Mouse (Mus musculus): ENCODE measurements around the gene Pik3c2a. TPM values are rescaled to one million over a fixed set of nuclear protein-coding genes. Genes with fewer than 3 reads are reported as not detected.

The Pik3c2a gene
- total and polyA plus RNA-seq, 3 experiments: 2.5 to 16.3 (median 13.4) TPM

DNA sequence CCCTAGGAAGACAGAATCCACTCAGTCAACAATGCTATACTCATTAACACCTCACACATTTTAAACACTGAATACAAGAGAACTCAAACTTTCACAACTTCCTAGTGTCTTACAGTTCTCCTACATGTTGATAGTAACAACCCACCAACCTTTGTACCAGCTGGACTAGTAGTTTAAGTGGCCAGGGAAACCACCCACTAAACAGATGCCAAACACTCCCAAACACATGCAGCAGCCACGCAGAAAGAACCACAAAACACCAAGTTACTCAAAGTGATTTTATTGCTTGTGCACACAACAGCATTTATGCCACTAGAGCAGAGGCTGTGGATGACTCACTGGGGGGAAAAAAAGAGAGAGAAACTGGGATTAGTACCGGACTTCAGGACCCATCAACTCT is 112.0 kb downstream of the Pik3c2a start:
- no peak for DNase-seq
- peaks cover 17% of the 10 kb centered on the region for H3K36me3 ChIP-seq (ENCODE audit: control insufficient read depth, insufficient read depth, low read length)
- no peak overlapping the region for H3K27ac ChIP-seq
- intact Hi-C loops (cut with DNase I): loop anchor here (5.0 kb wide), 1 partner anchor 111 kb away; the partner anchor contains the start of gene Pik3c2a
- peaks cover 2% of the 10 kb centered on the region for H3K4me1 ChIP-seq (ENCODE audit: control insufficient read depth, insufficient read depth, low read length)
- no peak overlapping the region for H3K9ac ChIP-seq (ENCODE audit: low read depth, low read length)
- H3K27me3 ChIP-seq (ENCODE audit: control insufficient read depth, insufficient read depth, low read length): no peaks in the 10 kb centered on the region
- peaks cover 3% of the 10 kb centered on the region; the same call in 1 of the 2 replicates for H3K79me2 ChIP-seq (replicated peaks; ENCODE audit: control insufficient read depth, insufficient read depth, low read length)
- no peak for TF ChIP-seq CTCF (IDR thresholded peaks at IDR 0.05)
- TF ChIP-seq EP300 (IDR thresholded peaks at IDR 0.05; ENCODE audit: insufficient read depth, low read depth, low read length): no peak
- no peak for TF ChIP-seq POLR2A (IDR thresholded peaks at IDR 0.05; ENCODE audit: insufficient read depth, low read depth, low read length)
- no peak overlapping the region for H3K4me3 ChIP-seq
- WGBS: 91% methylated on average over 2 of the region's 2 CpGs

GRCm38 (mm10) chr7:116329858-116330257 is 113.4 kb downstream of the Pik3c2a start:
- 87% methylated on average over 4 of the region's 4 CpGs for WGBS
- Histone ChIP-seq H3K27ac (no peak overlapping the region), H3K4me3 (no peak overlapping the region), H3K27me3 (ENCODE audit: control insufficient read depth, insufficient read depth, low read length) (no peaks in the 10 kb centered on the region), H3K4me1 (ENCODE audit: control insufficient read depth, insufficient read depth, low read length) (peaks cover 2% of the 10 kb centered on the region), H3K79me2 (replicated peaks; ENCODE audit: control insufficient read depth, insufficient read depth, low read length) (peaks cover 3% of the 10 kb centered on the region; the same call in 1 of the 2 replicates), H3K9ac (ENCODE audit: low read depth, low read length) (no peak overlapping the region), H3K36me3 (ENCODE audit: control insufficient read depth, insufficient read depth, low read length) (peaks cover 17% of the 10 kb centered on the region)
- no peak for DNase-seq
- TF ChIP-seq POLR2A (IDR thresholded peaks at IDR 0.05; ENCODE audit: insufficient read depth, low read depth, low read length) (no peak), CTCF (IDR thresholded peaks at IDR 0.05) (no peak), EP300 (IDR thresholded peaks at IDR 0.05; ENCODE audit: insufficient read depth, low read depth, low read length) (no peak)
- intact Hi-C loops (cut with DNase I): loop anchor here (5.0 kb wide), 1 partner anchor 112 kb away; the partner anchor contains the start of gene Pik3c2a

GRCm38 (mm10) chr7:116328777-116329176 is 114.5 kb downstream of the Pik3c2a start:
- Histone ChIP-seq H3K27me3 (ENCODE audit: control insufficient read depth, insufficient read depth, low read length) (no peaks in the 10 kb centered on the region), H3K36me3 (ENCODE audit: control insufficient read depth, insufficient read depth, low read length) (peaks cover 17% of the 10 kb centered on the region), H3K4me3 (no peak overlapping the region), H3K4me1 (ENCODE audit: control insufficient read depth, insufficient read depth, low read length) (peaks cover 2% of the 10 kb centered on the region), H3K27ac (no peak overlapping the region), H3K9ac (ENCODE audit: low read depth, low read length) (no peak overlapping the region), H3K79me2 (replicated peaks; ENCODE audit: control insufficient read depth, insufficient read depth, low read length) (peaks cover 2% of the 10 kb centered on the region; the same call in 1 of the 2 replicates)
- no peak for DNase-seq
- TF ChIP-seq POLR2A (IDR thresholded peaks at IDR 0.05; ENCODE audit: insufficient read depth, low read depth, low read length) (no peak), EP300 (IDR thresholded peaks at IDR 0.05; ENCODE audit: insufficient read depth, low read depth, low read length) (no peak)
- WGBS: 71% methylated on average over 7 of the region's 7 CpGs
- intact Hi-C loops (cut with DNase I): no loop called here

DNA sequence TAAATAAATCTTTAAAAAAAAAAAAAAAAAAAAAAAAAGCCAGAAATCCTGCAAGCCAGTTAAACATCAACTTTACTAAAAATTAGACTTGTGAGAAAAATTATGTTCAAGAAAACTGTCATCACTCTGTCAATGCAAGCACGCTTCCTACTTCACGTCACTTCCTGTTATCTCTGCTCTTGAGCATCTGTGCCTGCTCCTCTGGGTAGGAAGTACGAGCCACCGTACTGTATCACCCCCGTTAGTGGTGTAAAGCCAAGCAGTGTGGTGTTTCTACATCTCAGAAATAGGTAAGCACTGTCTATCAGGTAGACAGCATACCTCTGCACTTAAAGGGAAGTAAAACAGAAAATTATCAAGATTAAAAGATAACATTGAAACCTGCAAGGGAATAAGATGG is 115.3 kb downstream of the Pik3c2a start:
- Histone ChIP-seq H3K27me3 (ENCODE audit: control insufficient read depth, insufficient read depth, low read length) (no peaks in the 10 kb centered on the region), H3K4me1 (ENCODE audit: control insufficient read depth, insufficient read depth, low read length) (peaks cover 2% of the 10 kb centered on the region), H3K79me2 (replicated peaks; ENCODE audit: control insufficient read depth, insufficient read depth, low read length) (no peaks in the 10 kb centered on the region), H3K36me3 (ENCODE audit: control insufficient read depth, insufficient read depth, low read length) (peaks cover 14% of the 10 kb centered on the region), H3K27ac (no peak overlapping the region), H3K9ac (ENCODE audit: low read depth, low read length) (no peak overlapping the region), H3K4me3 (no peak overlapping the region)
- TF ChIP-seq CTCF (IDR thresholded peaks at IDR 0.05) (no peak), POLR2A (IDR thresholded peaks at IDR 0.05; ENCODE audit: insufficient read depth, low read depth, low read length) (no peak), EP300 (IDR thresholded peaks at IDR 0.05; ENCODE audit: insufficient read depth, low read depth, low read length) (no peak)
- DNase-seq: no peak
- 71% methylated on average over 5 of the region's 5 CpGs for WGBS
- intact Hi-C loops (cut with DNase I): no loop called here

- DNase-seq: peak; percentile 56 to 78
- 30% methylated on average over 10 of the region's 10 CpGs for WGBS
- Histone ChIP-seq H3K79me2 (replicated peaks; ENCODE audit: control insufficient read depth, insufficient read depth, low read length) (no peaks in the 10 kb centered on the region), H3K9ac (ENCODE audit: low read depth, low read length) (peak overlapping the region; percentile 53; the same call in 1 of the 2 replicates), H3K27ac (no peak overlapping the region), H3K4me1 (ENCODE audit: control insufficient read depth, insufficient read depth, low read length) (peaks cover 1% of the 10 kb centered on the region; the same call in 1 of the 2 replicates), H3K4me3 (no peak overlapping the region), H3K27me3 (ENCODE audit: control insufficient read depth, insufficient read depth, low read length) (no peaks in the 10 kb centered on the region), H3K36me3 (ENCODE audit: control insufficient read depth, insufficient read depth, low read length) (no peaks in the 10 kb centered on the region)
- intact Hi-C loops (cut with DNase I): loop anchor here (1.0 to 5.0 kb wide), 3 partner anchors 77 to 191 kb away; no protein-coding TSS in a partner anchor
- TF ChIP-seq CTCF (IDR thresholded peaks at IDR 0.05) (peak; percentile 91), POLR2A (IDR thresholded peaks at IDR 0.05; ENCODE audit: insufficient read depth, low read depth, low read length) (no peak), EP300 (IDR thresholded peaks at IDR 0.05; ENCODE audit: insufficient read depth, low read depth, low read length) (0 out of 2 replicates have a peak, but pooled peaks have one; percentile 23)
These were observed 119.8 kb downstream of the Pik3c2a start for GRCm38 (mm10) chr7:116323331-116323964.

GRCm38 (mm10) chr7:116309456-116309855 is 133.8 kb downstream of the Pik3c2a start:
- H3K4me3 ChIP-seq: no peak overlapping the region
- intact Hi-C loops (cut with DNase I): no loop called here
- peaks cover 2% of the 10 kb centered on the region for H3K4me1 ChIP-seq (ENCODE audit: control insufficient read depth, insufficient read depth, low read length)
- DNase-seq: no peak
- H3K9ac ChIP-seq (ENCODE audit: low read depth, low read length): no peak overlapping the region
- TF ChIP-seq CTCF (IDR thresholded peaks at IDR 0.05) (no peak), EP300 (IDR thresholded peaks at IDR 0.05; ENCODE audit: insufficient read depth, low read depth, low read length) (no peak), POLR2A (IDR thresholded peaks at IDR 0.05; ENCODE audit: insufficient read depth, low read depth, low read length) (no peak)
- peaks cover 5% of the 10 kb centered on the region; the same call in 1 of the 2 replicates for H3K27me3 ChIP-seq (ENCODE audit: control insufficient read depth, insufficient read depth, low read length)
- no peaks in the 10 kb centered on the region for H3K36me3 ChIP-seq (ENCODE audit: control insufficient read depth, insufficient read depth, low read length)
- WGBS: 32% methylated on average over 9 of the region's 9 CpGs
- no peak overlapping the region for H3K27ac ChIP-seq
- H3K79me2 ChIP-seq (replicated peaks; ENCODE audit: control insufficient read depth, insufficient read depth, low read length): no peaks in the 10 kb centered on the region
